Comparison of ENCODE assay signal across 9 mouse cellular contexts in the genomic region with DNA sequence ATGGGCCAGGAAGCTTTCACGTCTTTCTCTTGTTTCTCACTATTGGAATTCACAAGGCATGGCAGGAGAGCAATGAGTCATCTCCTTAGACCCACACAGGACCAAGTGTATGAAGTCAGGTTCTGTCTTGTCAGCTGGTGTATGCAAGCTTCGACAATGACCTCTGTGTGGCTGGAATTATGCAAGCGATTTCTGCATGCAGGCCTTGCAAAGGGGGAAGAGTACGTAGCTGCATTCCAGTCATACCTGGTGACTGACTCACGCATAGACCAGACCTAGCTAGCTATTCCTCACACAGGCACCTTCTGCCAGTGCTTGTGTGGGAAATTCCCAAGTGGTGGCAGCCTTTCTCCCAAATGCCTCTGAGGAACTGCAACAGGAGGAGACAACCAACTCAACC. TPM values are rescaled to one million over a fixed set of nuclear protein-coding genes. Genes with fewer than 3 reads are reported as not detected.
A peak's percentile ranks its signal among the peaks of the same experiment; 100 is the strongest.
DNase-seq lines count a peak whose midpoint lies in the region; ATAC-seq lines count a peak whose summit lies in the region.
"Had no signal": no experiment of that assay in that cellular context is flagged by ENCODE, and none has a peak within 500 bp of the region (broad histone marks: within the 10 kb centered on the region; RNA-seq: fewer than 3 reads in every experiment).

No protein-coding gene starts in this region.

- H3K9ac ChIP-seq in liver, embryonic 16.5 days (ENCODE audit: low read depth, low read length) = no peak overlapping the region
- H3K9ac ChIP-seq in liver, embryonic 11.5 days (ENCODE audit: low read depth, low read length) = no peak overlapping the region
- no peak overlapping the region for H3K9ac ChIP-seq in embryonic facial prominence, embryonic 12.5 days
- no peak overlapping the region for H3K9ac ChIP-seq in intestine, embryonic 16.5 days (ENCODE audit: low read depth, low read length)
- H3K9ac ChIP-seq: midbrain, embryonic 12.5 days had no signal

- H3K27me3 ChIP-seq in liver, embryonic 16.5 days (ENCODE audit: control insufficient read depth, insufficient read depth, low read depth, low read length) = no peaks in the 10 kb centered on the region
- H3K27me3 ChIP-seq in liver, embryonic 11.5 days (replicated peaks; ENCODE audit: control insufficient read depth, insufficient read depth, low read length) = no peaks in the 10 kb centered on the region
- H3K27me3 ChIP-seq in embryonic facial prominence, embryonic 12.5 days = no peaks in the 10 kb centered on the region
- H3K27me3 ChIP-seq in intestine, embryonic 16.5 days (replicated peaks; ENCODE audit: control insufficient read depth, insufficient read depth, low read length) = no peaks in the 10 kb centered on the region
- H3K27me3 ChIP-seq: midbrain, embryonic 12.5 days had no signal

- ATAC-seq in liver, embryonic 16.5 days (ENCODE audit: low read depth) = peak; percentile 72
- ATAC-seq in liver, embryonic 11.5 days (replicated peaks; ENCODE audit: low FRiP score) = no peak
- ATAC-seq in embryonic facial prominence, embryonic 12.5 days (ENCODE audit: insufficient number of reproducible peaks, insufficient read depth, low FRiP score, low TSS enrichment) = peak; percentile 64; the same call in 1 of the 2 replicates
- peak; percentile 93 for ATAC-seq in intestine, embryonic 16.5 days

- no peak overlapping the region for H3K4me2 ChIP-seq in liver, embryonic 16.5 days (ENCODE audit: low read depth, low read length)
- H3K4me2 ChIP-seq in liver, embryonic 11.5 days = no peak overlapping the region
- H3K4me2 ChIP-seq in embryonic facial prominence, embryonic 12.5 days (replicated peaks) = no peak overlapping the region
- H3K4me2 ChIP-seq in intestine, embryonic 16.5 days (ENCODE audit: low read depth, low read length) = no peak overlapping the region
- H3K4me2 ChIP-seq: midbrain, embryonic 12.5 days had no signal

- DNase-seq in liver, embryonic 11.5 days (ENCODE audit: low spot score) = no peak
- peak; percentile 69 for DNase-seq in lung, postnatal 10 days
- DNase-seq in layer of hippocampus, postnatal 25 days (ENCODE audit: extremely low spot score in 1 of 2, low spot score in 1 of 2) = no peak
- DNase-seq in frontal cortex, postnatal 25 days (ENCODE audit: low spot score in 2 of 2) = no peak
- DNase-seq in cerebellum, postnatal 4 days (ENCODE audit: low spot score in 2 of 2) = no peak

- H3K36me3 ChIP-seq in liver, embryonic 16.5 days (ENCODE audit: control insufficient read depth, insufficient read depth) = peaks cover 25% of the 10 kb centered on the region
- peaks cover 40% of the 10 kb centered on the region for H3K36me3 ChIP-seq in liver, embryonic 11.5 days (ENCODE audit: control insufficient read depth, insufficient read depth, low read length)
- peaks cover 73% of the 10 kb centered on the region for H3K36me3 ChIP-seq in embryonic facial prominence, embryonic 12.5 days
- peaks cover 24% of the 10 kb centered on the region for H3K36me3 ChIP-seq in intestine, embryonic 16.5 days (ENCODE audit: control insufficient read depth, insufficient read depth, low read length)

- no peak overlapping the region for H3K4me3 ChIP-seq in liver, embryonic 16.5 days (ENCODE audit: low read depth, low read length)
- H3K4me3 ChIP-seq in liver, embryonic 11.5 days (ENCODE audit: low read depth, low read length) = no peak overlapping the region
- H3K4me3 ChIP-seq in embryonic facial prominence, embryonic 12.5 days = no peak overlapping the region
- no peak overlapping the region for H3K4me3 ChIP-seq in intestine, embryonic 16.5 days (ENCODE audit: low read length)
- H3K4me3 ChIP-seq: midbrain, embryonic 12.5 days had no signal

- H3K4me1 ChIP-seq in liver, embryonic 16.5 days (ENCODE audit: control insufficient read depth, low read depth, low read length) = no peaks in the 10 kb centered on the region
- H3K4me1 ChIP-seq in liver, embryonic 11.5 days (replicated peaks; ENCODE audit: control insufficient read depth, insufficient read depth, low read length) = no peaks in the 10 kb centered on the region
- H3K4me1 ChIP-seq in embryonic facial prominence, embryonic 12.5 days = peaks cover 3% of the 10 kb centered on the region; the same call in 1 of the 2 replicates
- 0 out of 2 replicates have a peak, but pooled peaks cover 5% of the 10 kb centered on the region for H3K4me1 ChIP-seq in intestine, embryonic 16.5 days (ENCODE audit: control insufficient read depth, insufficient read depth, low read length)
- H3K4me1 ChIP-seq: midbrain, embryonic 12.5 days had no signal

- 44% methylated on average over 5 of the region's 5 CpGs for WGBS in liver, embryonic 16.5 days (ENCODE audit: insufficient replicate concordance)
- WGBS in liver, embryonic 11.5 days = 35% methylated on average over 5 of the region's 5 CpGs
- 39% methylated on average over 5 of the region's 5 CpGs for WGBS in embryonic facial prominence, embryonic 12.5 days
- WGBS in intestine, embryonic 16.5 days = 15% methylated on average over 5 of the region's 5 CpGs

- no peak overlapping the region for H3K27ac ChIP-seq in liver, embryonic 16.5 days (ENCODE audit: low read length)
- H3K27ac ChIP-seq in liver, embryonic 11.5 days (ENCODE audit: low read depth, low read length) = no peak overlapping the region
- H3K27ac ChIP-seq in embryonic facial prominence, embryonic 12.5 days = peak overlapping the region; percentile 18
- H3K27ac ChIP-seq in intestine, embryonic 16.5 days (ENCODE audit: low read length) = 0 out of 2 replicates have a peak overlapping the region, but pooled peaks have one; percentile 23
- H3K27ac ChIP-seq: midbrain, embryonic 12.5 days had no signal

- H3K9me3 ChIP-seq in liver, embryonic 16.5 days (replicated peaks; ENCODE audit: control insufficient read depth, low read length) = peaks cover 6% of the 10 kb centered on the region; the same call in 1 of the 2 replicates
- H3K9me3 ChIP-seq in liver, embryonic 11.5 days (ENCODE audit: control insufficient read depth, low read length) = peaks cover 12% of the 10 kb centered on the region
- peaks cover 20% of the 10 kb centered on the region for H3K9me3 ChIP-seq in embryonic facial prominence, embryonic 12.5 days
- peaks cover 15% of the 10 kb centered on the region for H3K9me3 ChIP-seq in intestine, embryonic 16.5 days (ENCODE audit: control insufficient read depth, low read length)

RNA-seq across cellular contexts. Expression of a gene that starts 8.0 kb away (rescaled TPM):
- 26.3 and 28.7 TPM in 2 replicates for polyA plus RNA-seq in liver, embryonic 16.5 days (2015; fragmentation: Nextera tagmentation; extraction: Ambion mirVana)
- polyA plus RNA-seq in liver, embryonic 11.5 days (2014; fragmentation: Nextera tagmentation; extraction: Ambion mirVana) = 57.9 and 67.4 TPM in 2 replicates
- 157 and 169 TPM in 2 replicates for polyA plus RNA-seq in embryonic facial prominence, embryonic 12.5 days (2016; fragmentation: Nextera tagmentation; extraction: Ambion mirVana)
- 74.4 and 76.8 TPM in 2 replicates for polyA plus RNA-seq in intestine, embryonic 16.5 days (2015; fragmentation: Nextera tagmentation; extraction: Ambion mirVana)
- 100 to 1,000 TPM; 345 to 382 TPM for total RNA-seq in layer of hippocampus, postnatal 25 days (2021)

RNA-seq across cellular contexts. Expression of a gene that starts 9.1 kb away (rescaled TPM):
- 3.4 and 3.7 TPM in 2 replicates for polyA plus RNA-seq in liver, embryonic 16.5 days (2015; fragmentation: Nextera tagmentation; extraction: Ambion mirVana)
- 10.8 and 12.7 TPM in 2 replicates for polyA plus RNA-seq in liver, embryonic 11.5 days (2014; fragmentation: Nextera tagmentation; extraction: Ambion mirVana)
- polyA plus RNA-seq in embryonic facial prominence, embryonic 12.5 days (2016; fragmentation: Nextera tagmentation; extraction: Ambion mirVana) = 18.8 and 19.3 TPM in 2 replicates
- 7.4 and 8.1 TPM in 2 replicates for polyA plus RNA-seq in intestine, embryonic 16.5 days (2015; fragmentation: Nextera tagmentation; extraction: Ambion mirVana)
- 10 to 100 TPM; 25.3 to 27.0 TPM for total RNA-seq in layer of hippocampus, postnatal 25 days (2021)

RNA-seq across cellular contexts. Expression of a gene that starts 13.3 kb away (rescaled TPM):
- polyA plus RNA-seq in liver, embryonic 16.5 days (2015; fragmentation: Nextera tagmentation; extraction: Ambion mirVana) = 1.0 and 1.4 TPM in 2 replicates
- 3.2 and 3.6 TPM in 2 replicates for polyA plus RNA-seq in liver, embryonic 11.5 days (2014; fragmentation: Nextera tagmentation; extraction: Ambion mirVana)
- polyA plus RNA-seq in embryonic facial prominence, embryonic 12.5 days (2016; fragmentation: Nextera tagmentation; extraction: Ambion mirVana) = 8.7 and 10.1 TPM in 2 replicates
- polyA plus RNA-seq in intestine, embryonic 16.5 days (2015; fragmentation: Nextera tagmentation; extraction: Ambion mirVana) = 4.3 and 4.6 TPM in 2 replicates
- total RNA-seq in layer of hippocampus, postnatal 25 days (2021) = 1 to 10 TPM; 3.7 to 4.2 TPM

Comparison
In these comparisons a context has a peak if more than half of its experiments do, and no peak if none do; other contexts are left out.
1. H3K27ac ChIP-seq: peak in embryonic facial prominence, embryonic 12.5 days (single experiment) and intestine, embryonic 16.5 days (single experiment); none in liver, embryonic 16.5 days (single experiment) and liver, embryonic 11.5 days (single experiment).